Mouse (Mus musculus) brain, adult 2 months (tissue): Measurements from ENCODE around the gene Zc3hav1.

Source experiments
- DNase-seq: peaks from one replicate; pipeline ENCODE4 v3.0.0; 2011; ENCODE audit warnings: low read depth, low spot score

Zc3hav1 gene

DNA sequence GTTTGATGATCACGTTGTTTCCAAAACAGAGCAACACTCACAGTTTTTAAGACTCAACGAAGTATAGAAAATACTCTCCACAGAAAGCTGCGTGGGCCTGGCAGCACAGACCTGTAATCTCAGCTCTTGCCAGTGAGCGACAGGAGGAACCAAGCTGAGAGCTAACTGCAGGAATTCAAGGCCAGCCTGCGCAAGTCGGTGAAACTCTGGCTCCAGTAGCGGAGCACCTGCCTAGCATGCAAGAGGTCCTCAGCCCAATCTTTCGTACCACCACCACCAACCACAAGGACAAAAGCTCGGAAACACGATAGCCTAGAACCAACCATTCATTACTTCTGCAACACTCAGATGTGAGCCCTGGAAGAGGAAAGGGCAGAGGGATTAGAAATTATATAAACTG lies 2.0 kb downstream of the Zc3hav1 start:
- DNase-seq: peak; percentile 41

DNA sequence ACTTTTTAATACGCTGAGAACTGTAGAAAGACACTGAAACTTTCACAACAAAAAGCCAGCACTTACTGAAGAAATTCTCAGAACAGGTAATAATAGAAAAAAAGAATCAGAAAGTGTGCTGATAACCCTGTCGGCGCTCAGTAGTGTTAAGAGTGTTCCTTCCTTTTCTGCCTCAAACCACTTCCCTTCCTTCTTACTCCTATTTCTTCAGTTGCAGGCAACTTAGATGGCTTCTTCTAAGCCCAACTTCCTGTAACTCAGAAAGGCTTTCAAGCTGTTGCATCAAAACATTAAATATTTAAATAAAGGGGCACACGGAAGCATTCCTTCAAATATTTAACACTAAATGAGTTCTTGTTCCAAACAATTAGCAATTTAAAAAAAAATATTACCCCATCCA lies 2.5 kb downstream of the Zc3hav1 start:
- DNase-seq: no peak

DNA sequence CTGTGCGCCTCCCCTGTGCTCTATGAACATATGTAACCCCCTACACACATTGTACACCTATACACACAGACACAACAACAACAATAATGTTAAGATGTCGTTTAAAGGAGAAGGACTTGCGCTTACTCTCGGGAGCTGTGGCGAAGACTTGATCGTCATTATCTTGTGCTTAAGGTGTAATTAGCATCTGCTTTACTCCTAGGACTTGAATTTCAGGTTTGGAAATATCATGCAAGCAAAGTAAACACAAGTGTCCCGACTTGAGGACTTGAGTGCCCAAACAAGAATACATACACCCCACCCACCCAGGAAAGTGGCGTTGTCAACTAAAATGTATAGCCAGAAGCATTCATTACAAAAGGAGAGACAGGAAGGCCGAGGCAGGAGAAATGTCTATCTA lies 4.6 kb downstream of the Zc3hav1 start:
- DNase-seq: no peak

DNA sequence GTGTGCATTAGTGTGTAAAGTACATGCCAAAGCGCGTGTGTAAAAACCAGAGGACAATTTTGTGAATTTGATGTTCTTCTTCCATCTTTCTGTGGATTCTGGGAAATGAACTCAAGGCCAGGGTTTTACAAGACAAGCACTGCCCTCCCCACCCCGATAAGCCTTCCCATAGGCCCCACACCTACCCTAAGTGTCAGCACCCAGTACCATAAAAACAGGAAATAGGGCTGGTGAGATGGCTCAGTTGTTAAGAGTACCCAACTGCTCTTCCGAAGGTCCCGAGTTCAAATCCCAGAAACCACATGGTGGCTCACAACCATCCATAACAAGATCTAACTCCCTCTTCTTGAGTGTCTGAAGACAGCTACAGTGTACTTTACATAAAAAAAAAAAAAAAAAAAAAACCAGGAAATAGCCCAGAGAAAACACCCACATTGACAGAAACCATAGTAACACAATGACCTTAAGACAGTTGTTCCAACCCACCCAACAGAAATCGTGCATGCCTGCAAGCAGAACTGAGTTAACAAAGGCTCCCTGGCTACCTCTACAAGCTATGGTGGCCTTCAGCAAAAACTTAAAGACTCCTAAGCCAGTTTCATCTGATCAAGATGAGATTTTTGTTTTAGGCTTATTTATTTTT lies 5.5 kb downstream of the Zc3hav1 start:
- DNase-seq: no peak

DNA sequence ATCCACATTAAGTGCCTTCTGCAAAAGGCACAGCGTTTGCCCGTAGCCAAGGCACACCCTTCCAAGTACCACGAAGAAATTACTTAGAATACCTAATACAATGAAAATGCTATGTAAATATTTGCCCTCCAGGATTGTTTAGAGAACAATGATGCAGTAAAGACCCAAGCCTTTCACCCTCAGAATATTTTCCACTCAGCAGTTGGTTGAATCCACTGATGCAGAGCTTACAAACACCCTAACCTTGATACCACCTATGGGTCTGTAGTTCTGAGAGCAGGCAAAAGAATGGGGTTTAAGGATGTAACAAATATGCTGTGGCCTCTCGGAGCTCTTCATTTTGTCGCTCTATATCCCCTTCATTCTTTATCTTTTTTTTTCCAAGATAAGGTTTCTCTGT lies 6.5 kb downstream of the Zc3hav1 start:
- DNase-seq: no peak

DNA sequence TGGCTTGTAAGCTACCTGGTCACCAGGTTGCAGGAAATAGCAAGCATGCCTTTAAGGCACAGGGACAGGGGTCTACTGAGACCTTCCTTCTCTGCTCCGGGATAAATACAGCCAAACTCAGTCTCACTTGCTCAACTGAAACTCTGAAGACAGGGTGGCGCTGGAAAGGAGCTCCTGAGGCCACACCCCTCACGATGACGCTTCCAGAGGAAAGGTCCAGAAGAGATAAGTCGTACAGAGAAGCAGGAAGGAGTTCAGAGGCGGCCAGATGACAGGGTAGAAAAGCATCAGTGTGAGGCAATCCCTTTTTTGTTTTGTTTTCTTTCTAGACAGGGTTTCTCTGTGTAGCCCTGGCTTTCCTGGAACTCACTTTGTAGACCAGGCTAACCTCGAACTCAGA lies 8.6 kb downstream of the Zc3hav1 start:
- DNase-seq: no peak

DNA sequence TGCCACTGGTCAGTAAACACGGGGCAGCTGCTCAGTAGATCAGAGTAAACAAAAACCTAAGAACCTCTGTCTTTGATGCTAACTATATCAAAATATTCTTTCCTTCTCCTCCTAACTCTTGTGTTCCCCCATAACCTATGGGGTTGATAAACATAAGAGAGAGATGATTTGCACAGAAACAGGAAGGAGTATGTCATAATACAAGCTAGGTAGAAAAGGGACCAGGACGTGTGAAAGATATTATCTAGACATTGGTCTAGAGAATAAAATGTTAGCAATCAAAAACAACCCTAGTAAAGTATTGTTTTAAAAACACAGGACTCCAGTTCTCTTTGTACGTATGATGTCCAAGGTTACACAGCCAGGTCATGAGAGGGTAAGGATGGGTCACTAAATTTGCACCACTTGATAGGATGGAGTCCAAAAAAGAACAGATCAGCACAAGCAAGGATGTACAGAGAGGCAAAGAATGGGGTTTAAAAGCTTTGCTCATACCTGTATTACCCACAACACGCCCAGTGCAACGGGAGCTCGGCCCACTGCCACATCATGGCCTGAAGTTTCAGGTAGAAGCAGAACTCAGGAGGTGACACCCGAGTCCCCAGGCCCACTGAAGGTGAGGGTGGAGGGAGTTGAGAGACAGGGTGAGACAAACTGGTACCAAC lies 10.3 kb downstream of the Zc3hav1 start:
- no peak for DNase-seq

DNA sequence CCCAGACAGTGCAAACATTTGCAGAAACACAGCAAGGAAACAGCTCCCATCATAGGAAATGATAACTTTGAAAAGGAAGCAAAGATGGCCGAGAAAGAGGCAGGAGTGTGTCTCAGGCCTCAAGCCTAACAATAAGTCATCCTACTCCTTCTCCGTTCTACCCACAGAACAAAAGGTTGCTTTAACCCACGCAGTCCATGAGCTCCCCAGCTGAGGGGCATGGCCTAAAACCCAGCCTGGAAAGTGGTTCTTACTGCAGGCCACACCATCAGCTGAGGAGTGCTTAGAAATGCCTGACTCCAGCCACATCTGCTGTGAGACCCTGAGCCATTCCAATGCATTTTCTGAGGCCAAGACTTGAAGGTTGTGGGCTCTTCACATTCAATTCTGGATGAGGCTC lies 10.8 kb downstream of the Zc3hav1 start:
- no peak for DNase-seq

DNA sequence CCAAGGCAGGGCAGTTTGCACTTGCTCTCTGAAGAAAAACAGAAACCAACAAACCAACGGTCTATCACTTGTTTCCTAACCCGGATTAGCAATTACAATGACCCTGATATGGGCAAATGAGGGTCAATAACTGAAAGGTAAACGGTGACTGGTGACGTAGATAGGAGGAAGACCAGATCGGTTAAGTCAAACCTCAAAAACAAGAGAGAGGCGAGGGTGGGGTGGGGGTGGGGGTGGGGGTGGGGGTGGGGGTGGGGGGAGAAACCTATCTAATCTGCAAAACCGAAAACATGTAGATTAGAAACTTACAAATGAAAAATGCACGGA lies 11.8 kb downstream of the Zc3hav1 start:
- no peak for DNase-seq

DNA sequence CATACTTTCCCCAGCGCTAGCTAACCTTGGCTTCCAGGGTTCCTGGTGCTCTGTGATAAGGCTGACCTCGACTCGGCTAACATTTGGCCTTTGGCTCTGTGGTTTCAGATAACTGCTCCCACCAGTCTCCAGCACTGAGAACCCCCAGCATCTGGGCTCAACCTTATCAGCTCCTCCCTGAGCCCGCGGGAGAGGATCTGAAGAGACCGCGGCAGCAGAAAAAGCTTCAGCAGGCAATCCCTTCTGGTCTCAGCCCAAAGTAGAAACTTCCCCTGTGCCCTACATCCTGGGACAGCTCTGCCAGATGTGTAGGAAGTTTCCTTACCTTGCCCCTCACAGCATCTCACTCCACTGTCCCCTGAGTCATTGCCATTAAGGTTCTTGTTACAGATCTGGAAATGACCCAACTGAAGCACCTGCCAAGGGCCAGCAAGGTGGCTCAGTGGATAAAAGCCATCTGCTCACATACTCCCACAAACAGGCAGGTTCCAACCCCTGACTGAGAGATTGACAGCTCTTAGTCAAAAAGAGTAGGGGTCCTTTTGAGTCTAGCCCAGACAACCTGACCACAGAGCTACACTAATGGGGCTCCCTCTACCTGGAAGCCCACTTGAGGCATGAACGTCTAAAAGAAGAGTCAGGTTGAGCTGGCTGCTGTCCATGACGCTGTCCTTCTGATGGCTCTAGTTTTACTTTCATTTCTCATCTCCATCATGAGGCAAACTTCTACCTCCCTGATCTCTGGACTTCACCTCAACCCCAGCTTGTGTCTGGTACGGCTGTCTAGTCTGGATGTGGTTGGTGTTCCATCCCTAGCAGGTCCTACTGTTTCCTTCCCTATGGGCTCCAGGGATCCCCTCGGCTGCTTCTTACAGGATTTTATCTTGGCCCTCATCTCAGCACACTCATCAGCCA lies 12.4 kb downstream of the Zc3hav1 start:
- DNase-seq: peak; percentile 86

DNA sequence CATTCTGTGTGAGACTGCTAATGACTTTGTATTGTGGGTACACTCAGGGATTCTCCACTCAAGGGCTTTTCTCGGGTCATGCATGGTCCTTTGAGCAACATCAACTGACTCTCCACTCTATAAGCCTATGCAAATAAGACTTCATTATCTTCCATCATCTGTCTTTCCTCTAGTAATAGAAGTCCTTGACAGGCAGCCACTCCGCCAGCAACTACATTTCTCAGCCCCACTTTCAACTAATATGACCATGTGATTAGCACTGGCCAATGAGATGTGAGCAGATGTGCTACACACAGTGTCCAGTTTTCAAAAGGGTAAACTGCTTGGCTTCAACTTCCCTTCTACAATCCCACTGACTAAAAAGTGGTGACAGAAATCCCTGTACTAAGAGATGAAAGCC lies 15.3 kb downstream of the Zc3hav1 start:
- no peak for DNase-seq

DNA sequence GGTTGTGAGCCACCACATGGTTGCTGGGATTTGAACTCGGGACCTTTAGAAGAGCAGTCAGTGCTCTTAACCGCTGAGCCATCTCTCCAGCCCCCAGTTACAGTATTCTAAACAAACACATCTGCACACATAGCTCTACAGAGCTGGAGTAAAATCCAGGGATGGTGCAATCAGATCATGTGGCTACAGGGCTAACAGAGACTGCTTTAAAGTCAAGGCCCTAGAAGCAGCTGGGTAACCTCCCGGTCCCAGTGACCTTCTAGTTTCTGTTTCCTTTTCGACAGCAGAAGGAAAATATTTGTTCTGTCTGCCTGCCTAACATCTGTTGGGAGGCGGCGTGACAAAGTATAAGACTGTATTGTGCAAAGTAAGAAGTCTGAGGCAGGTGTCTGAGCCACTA lies 16.5 kb downstream of the Zc3hav1 start:
- DNase-seq: no peak

DNA sequence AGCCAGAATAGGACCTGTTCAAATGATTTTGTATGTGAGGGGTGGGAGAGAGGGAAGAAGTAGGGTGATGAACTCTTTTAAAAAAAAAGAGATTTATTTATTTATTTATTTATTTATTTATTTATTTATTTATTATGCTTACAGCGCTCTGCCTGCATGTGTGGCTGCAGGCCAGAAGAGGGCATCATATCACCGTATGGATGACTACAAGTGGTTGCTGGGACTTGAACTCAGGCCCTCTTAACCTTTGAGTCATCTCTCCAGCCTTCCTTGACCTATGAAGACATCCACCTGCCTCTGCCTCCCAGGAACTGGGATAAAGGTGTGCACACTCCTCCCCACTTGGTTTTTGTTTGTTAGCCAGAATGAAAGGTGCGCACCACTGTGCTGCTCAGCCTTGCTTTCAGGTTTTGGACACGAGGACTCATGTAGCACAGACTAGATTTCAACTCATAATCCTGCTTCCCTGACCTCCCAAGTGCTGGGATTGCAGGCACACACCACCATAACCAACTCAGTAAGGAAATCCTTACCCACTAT lies 17.2 kb downstream of the Zc3hav1 start:
- no peak for DNase-seq

DNA sequence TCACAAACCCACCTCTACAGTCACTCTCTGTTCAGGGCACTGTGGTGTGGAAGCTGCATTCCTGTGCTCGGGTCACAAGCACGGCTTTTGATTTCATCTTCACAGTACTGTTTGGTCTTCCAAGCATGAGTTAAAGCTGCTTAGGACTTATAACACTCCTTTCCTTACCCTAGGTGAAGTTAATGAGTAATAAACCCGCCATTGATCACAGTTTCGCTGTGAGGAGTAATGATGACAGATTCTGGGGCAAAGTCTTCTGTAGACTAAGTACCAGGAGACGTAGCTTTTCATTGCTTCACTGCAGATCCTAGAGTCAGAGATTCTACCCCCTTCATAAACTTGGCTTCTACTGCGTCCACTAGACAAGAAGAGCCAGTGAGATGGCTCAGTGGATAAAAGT lies 19.1 kb downstream of the Zc3hav1 start:
- no peak for DNase-seq

DNA sequence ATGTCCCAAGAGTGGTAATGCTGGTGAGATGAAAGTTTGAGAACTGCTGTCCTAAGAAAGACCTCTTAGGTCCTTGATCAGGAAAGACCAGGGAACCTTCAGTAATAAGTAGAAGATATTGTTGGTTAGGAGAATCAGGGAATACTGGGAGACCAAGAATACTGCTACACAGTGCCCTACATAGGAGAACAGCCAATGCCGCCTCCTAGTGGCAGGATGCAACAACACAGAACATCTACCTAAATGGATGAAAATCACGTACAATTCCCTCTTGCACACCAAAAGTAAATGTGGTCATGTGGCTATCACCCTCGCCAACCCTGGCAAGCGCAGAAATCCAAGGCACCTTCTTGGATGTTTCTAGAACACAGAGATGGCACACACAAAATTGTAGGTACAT lies 27.8 kb downstream of the Zc3hav1 start:
- peak; percentile 88 for DNase-seq

DNA sequence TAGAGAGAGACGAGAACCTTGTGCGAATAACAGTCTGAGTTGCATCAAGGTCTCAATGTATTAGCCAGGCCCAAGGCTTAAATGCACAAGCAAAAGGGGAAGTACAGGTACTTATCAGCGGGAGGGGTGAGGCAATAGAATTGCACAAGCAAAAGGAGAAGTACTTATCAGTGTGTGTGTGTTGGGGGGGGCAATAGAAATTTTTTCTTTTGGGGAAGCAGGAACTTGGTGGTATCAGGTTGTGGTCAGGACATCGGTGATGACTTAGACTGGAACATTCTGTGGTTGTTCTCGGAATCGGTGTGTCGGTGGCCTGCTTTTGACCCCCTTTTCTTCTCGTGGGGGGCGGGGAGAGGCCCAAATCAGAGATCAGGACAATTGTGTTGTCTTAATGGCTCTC lies 33.8 kb downstream of the Zc3hav1 start:
- no peak for DNase-seq

DNA sequence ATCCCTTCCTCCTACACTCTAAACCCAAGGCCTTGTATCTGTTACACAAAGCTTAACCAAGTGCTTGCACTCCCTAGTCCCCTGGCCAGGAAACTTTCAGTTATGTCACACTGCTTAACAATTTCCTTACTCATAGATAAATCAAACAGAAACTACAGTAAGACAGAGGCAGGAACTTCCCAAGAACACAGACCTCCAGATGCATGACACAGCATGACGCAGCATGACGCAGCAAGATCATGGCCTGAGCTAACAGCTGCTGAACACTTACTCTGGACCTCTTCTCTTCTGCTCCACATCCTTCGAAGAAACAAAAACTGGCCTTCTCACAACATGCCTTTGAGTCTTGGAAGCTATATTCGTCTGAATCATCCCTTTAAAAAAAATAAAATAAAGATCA lies 38.4 kb downstream of the Zc3hav1 start:
- no peak for DNase-seq

DNA sequence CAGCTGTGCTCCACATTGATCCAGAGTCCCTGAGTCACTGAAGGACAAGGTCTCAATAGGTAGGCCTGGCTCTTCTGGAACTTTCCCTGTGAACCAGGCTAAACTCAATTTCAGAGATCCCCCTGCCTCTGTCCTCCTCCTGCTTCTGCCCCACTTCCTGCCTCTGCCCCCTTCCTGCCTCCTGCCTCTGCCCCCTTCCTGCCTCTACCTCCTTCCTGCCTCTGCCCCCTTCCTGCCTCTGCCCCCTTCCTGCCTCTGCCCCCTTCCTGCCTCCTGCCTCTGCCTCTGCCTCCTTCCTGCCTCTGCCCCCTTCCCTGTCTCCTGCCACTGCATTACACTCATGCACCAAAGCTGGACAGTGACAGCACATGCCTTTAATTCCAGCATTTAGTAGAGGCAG lies 44.7 kb downstream of the Zc3hav1 start:
- no peak for DNase-seq

DNA sequence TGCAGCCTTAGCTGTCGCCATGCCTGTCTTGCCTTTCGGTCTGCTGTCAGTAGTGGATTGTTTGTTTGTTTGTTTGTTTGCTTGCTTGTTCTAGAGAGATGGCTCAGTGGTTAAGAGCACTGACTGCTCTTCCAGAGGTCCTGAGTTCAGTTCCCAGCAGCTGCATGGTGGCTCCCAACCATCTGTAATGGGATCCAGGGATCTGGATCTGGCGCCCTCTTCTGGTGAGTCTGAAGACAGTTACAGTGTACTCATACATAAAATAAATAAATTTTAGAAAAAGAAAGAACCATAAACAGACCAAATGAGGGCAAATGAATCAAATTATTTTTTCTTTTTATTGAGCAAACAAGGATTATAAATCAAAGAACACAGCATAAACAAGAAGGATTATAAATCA lies 49.4 kb downstream of the Zc3hav1 start:
- no peak for DNase-seq

DNA sequence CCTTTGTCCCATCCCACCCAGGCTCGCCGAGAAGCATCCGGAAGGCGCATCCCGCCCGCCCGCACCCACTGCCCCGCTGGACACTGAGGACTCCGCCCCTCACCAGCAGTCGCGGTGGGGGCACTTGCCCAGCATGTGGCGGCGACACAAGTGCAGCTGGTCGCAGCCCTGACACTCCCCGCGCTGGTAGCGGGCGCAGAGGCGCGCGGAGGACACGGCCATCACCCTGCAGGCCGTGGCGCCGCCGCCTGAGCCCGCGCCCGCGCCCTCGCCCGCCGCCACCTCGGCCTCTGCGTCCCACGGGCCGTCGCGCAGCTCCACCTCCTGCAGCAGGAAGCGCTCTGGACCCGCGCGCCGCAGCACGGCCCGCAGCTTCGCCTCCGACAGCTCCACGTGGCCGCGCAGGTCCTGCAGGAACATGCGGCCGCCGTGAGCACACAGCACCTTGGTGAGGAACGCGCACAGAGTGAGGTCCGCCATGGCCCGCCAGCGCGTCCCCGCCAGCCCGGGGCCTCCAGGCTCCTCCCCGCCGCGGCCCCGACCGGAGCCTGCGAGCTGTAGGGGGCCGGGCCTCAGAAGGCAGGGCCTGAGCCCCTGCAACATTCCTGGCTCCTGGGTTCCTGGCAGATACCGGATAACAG lies 55.5 kb downstream of the Zc3hav1 start, which contains the start of gene Zc3hav1l:
Zc3hav1l (minus strand) TSS at position 499 of the 641 bp plus-strand sequence.
- peak; percentile 83 for DNase-seq

DNA sequence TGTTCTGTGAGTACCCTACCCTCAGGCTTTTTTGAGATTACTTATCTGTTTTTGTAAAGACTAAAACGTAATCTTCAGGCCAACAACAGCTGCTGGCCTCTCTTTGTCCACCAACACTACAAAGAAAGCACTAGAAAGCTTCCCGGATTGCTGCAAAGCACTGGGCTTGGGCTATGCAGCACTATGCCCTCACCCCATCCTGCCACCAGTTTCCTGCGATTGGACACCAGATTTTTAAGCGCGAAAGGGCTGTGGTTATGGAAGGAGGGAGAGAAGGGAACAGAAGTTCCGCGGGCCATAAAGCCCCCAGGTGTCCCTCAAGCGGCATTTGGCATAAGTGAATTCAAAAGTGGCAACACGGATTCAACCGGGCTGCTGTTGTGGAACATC lies 56.2 kb downstream of the Zc3hav1 start:
- DNase-seq: peak; percentile 42
